Mouse (Mus musculus) heart, embryonic 12.5 days (tissue): Measurements from ENCODE around the gene Ttc9b. TPM values are rescaled to one million over a fixed set of nuclear protein-coding genes. Genes with fewer than 3 reads are reported as not detected.

ENCODE experiments used
- ATAC-seq: fragments of 200-750 bp; cut with Nextera tagmentation; 2 replicates; pipeline ENCODE4 v1.8.0; 2017; ENCODE audit warnings: moderate TSS enrichment, moderate library complexity; ENCODE audit not compliant: insufficient number of reproducible peaks, low FRiP score
- H3K27ac ChIP-seq: fragments of 300-500 bp; sonication (generic); 2 replicates; pipeline ENCODE4 v1.5.1; 2016; ENCODE audit warnings: mild to moderate bottlenecking, moderate library complexity; ENCODE audit not compliant: poor library complexity, severe bottlenecking
- H3K27me3 ChIP-seq: fragments of 300-500 bp; sonication (generic); replicated peaks from 2 replicates; pipeline ENCODE4 v1.6.1; 2016; ENCODE audit warnings: mild to moderate bottlenecking, moderate library complexity
- H3K36me3 ChIP-seq: fragments of 300-500 bp; sonication (generic); 2 replicates; pipeline ENCODE4 v1.6.1; 2016; ENCODE audit warnings: mild to moderate bottlenecking, moderate library complexity
- H3K4me1 ChIP-seq: fragments of 300-500 bp; sonication (generic); replicated peaks from 2 replicates; pipeline ENCODE4 v1.6.1; 2016; ENCODE audit warnings: mild to moderate bottlenecking
- H3K4me2 ChIP-seq: fragments of 300-500 bp; sonication (generic); 2 replicates; pipeline ENCODE4 v1.6.1; 2016; ENCODE audit warnings: mild to moderate bottlenecking, moderate library complexity
- H3K4me3 ChIP-seq: fragments of 300-500 bp; sonication (generic); 2 replicates; pipeline ENCODE4 v1.5.1; 2016; ENCODE audit warnings: mild to moderate bottlenecking
- H3K9ac ChIP-seq: fragments of 300-500 bp; sonication (generic); 2 replicates; pipeline ENCODE4 v1.6.1; 2016; ENCODE audit warnings: mild to moderate bottlenecking, moderate library complexity
- H3K9me3 ChIP-seq: fragments of 300-500 bp; sonication (generic); replicated peaks from 2 replicates; pipeline ENCODE4 v1.6.1; 2016; ENCODE audit warnings: mild to moderate bottlenecking, moderate library complexity
- WGBS: fragments of 180-500 bp; shearing (Covaris S2); methylation state at CpG from one replicate; pipeline ENCODE4 v1.1.7; 2016; 5-methylcytosine and 5-hydroxymethylcytosine counted together
- polyA plus RNA-seq: library from polyadenylated mRNA; unstranded; fragments of >200 nt; fragmentation: Nextera tagmentation; extraction: Ambion mirVana; gene quantifications from 2 replicates; pipeline ENCODE4 v1.2.1, GENCODE M21; 2016

The Ttc9b gene
- polyA plus RNA-seq, 1 experiment from 2014 or later: 0.09 TPM

DNA sequence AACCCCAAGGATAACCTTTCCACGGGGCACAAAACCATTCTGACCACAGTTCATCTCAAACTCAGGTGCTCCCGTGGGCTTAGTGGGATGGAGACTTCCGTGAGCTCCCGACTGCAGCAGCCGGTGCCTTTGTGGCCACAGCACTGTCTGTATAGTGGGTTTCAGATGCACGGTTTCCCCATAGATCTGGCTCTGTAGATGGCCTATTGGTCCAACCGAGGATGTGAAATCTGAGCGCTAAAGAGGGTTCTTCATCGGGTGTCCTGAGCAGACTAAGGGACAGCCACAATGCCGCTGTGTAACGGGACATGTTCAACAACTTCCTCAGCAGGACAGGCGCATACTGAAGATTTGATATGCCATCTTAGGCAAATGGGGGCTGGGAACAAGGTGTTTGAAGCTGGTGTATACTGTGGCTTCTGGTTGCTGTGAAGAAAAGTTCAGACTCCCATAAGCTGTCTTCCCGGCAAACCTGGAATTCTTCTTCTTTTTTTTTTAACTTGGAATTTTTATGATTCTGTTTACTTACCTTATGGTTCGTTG lies 34.6 kb downstream of the Ttc9b start:
- H3K4me3 ChIP-seq: peak overlapping the region; percentile 60
- H3K4me1 ChIP-seq: peaks cover 5% of the 10 kb centered on the region; the same call in 1 of the 2 replicates
- H3K27me3 ChIP-seq: peaks cover 11% of the 10 kb centered on the region
- ATAC-seq: no peak
- no peak overlapping the region for H3K27ac ChIP-seq
- no peaks in the 10 kb centered on the region for H3K36me3 ChIP-seq
- H3K9ac ChIP-seq: peak overlapping the region; percentile 71
- H3K4me2 ChIP-seq: peak overlapping the region; percentile 86
- 38% methylated on average over 14 of the region's 14 CpGs for WGBS
- H3K9me3 ChIP-seq: no peaks in the 10 kb centered on the region

DNA sequence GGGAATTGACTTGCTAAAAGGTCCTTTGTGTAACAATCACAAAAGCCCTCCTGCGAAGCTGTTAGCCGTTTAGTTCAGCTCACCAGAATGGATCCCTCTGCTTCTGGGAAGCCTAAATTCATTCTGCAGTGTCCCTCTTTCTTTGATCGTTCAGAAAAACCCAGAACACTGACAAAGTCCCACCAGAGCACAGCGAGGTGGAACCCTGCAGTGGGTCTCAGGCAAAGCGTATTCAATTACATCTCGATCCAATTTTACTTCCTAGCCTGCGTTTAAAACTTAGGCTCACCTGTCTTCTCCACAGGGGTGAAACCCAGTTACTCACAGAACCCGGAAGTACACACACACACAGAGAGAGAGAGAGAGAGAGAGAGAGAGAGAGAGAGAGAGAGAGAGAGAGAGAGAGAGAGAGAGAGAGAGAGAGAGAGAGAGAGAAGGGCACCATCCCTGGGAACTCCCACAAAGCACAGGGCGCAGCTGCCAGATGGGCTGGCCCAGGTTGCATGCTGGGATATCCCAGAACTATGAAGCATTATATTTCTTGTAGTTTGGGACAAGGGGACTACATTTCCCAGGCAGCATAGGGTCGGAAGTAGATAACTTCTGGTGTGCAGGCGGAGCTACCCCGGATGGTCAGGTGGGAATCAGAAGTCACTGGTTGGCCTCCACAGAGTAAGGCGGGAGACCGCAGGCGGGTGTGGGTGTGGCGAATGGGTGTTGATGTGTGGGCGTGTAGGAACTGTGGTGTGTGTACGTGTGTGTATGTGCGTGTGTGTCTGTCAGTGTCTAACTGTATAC lies 35.3 kb downstream of the Ttc9b start, which contains the start of gene Zfp607b:
Zfp607b (plus strand) TSS at position 526 of the 798 bp plus-strand sequence.
- WGBS: 2% methylated on average over 19 of the region's 19 CpGs
- Histone ChIP-seq H3K4me1 (peaks cover 4% of the 10 kb centered on the region; the same call in 1 of the 2 replicates), H3K4me3 (peak within 1 kb of the TSS; percentile 60), H3K4me2 (peak within 1 kb of the TSS; percentile 86), H3K27me3 (peaks cover 7% of the 10 kb centered on the region), H3K9ac (peak within 1 kb of the TSS; percentile 71), H3K27ac (peak within 1 kb of the TSS; percentile 63), H3K9me3 (no peaks in the 10 kb centered on the region), H3K36me3 (no peaks in the 10 kb centered on the region)
- peak; percentile 99 for ATAC-seq

DNA sequence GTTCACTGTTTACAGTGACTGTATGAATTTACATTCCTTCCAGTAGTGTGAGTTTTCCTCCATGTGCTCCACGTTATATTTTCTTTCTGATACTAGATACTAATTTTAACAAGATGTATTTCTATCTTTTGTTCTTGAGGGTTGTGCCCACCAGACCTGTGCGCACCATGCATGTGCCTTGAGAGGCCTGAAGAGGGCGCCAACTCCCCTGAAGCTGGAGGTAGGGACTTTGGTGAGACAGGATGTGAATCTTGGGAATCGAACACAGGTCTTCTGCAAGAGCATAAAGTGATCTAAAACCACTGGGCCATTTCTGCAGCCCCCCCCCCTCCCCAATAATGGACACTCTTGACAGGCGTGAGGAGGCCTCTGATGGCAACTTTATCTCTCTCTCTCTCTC lies 37.4 kb downstream of the Ttc9b start:
- H3K27ac ChIP-seq: no peak overlapping the region
- no peak overlapping the region for H3K9ac ChIP-seq
- no peaks in the 10 kb centered on the region for H3K9me3 ChIP-seq
- H3K4me1 ChIP-seq: peaks cover 4% of the 10 kb centered on the region; the same call in 1 of the 2 replicates
- H3K36me3 ChIP-seq: no peaks in the 10 kb centered on the region
- no peaks in the 10 kb centered on the region for H3K27me3 ChIP-seq
- H3K4me3 ChIP-seq: no peak overlapping the region
- ATAC-seq: no peak
- 31% methylated on average over 5 of the region's 5 CpGs for WGBS
- no peak overlapping the region for H3K4me2 ChIP-seq

DNA sequence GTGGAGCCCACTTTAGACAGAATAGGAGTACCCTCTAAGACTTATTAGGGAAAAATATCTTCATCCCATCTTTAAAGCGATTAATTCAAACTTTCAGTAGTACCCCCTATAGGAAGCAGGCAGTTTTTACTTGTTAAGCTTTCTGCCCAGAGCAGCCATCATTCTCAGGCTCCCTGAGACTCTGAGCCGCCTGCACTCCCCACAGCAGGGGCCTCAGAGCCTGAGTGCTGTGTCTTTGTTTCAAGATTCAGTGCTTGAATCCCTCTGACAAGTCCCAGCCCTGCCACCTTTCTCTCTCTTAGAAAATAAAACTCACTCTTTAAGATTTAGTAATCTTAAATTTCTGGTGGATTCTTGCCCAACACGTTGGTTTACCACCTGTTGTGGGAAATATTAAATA lies 43.0 kb downstream of the Ttc9b start:
- H3K4me3 ChIP-seq: no peak overlapping the region
- no peak overlapping the region for H3K27ac ChIP-seq
- WGBS: 45% methylated on average over 3 of the region's 3 CpGs
- no peak for ATAC-seq
- H3K4me1 ChIP-seq: no peaks in the 10 kb centered on the region
- H3K9ac ChIP-seq: no peak overlapping the region
- H3K36me3 ChIP-seq: no peaks in the 10 kb centered on the region
- no peaks in the 10 kb centered on the region for H3K27me3 ChIP-seq
- H3K9me3 ChIP-seq: no peaks in the 10 kb centered on the region
- no peak overlapping the region for H3K4me2 ChIP-seq

Other genes with a start within 250 kb of the Ttc9b start
- gene Sptbn4, start 206.2 kb upstream of the Ttc9b start, polyA plus RNA-seq: 0.26 TPM in 2 replicates
- 68.4 and 82.4 TPM in 2 replicates for gene Blvrb, start 205.9 kb upstream of the Ttc9b start, polyA plus RNA-seq
- 22.8 and 23.3 TPM in 2 replicates for gene Sertad3, start 180.1 kb upstream of the Ttc9b start, polyA plus RNA-seq
- 35.3 and 35.9 TPM in 2 replicates for gene Sertad1, start 167.0 kb upstream of the Ttc9b start, polyA plus RNA-seq
- 3.3 and 3.5 TPM in 2 replicates for gene Prx, start 154.6 kb upstream of the Ttc9b start, polyA plus RNA-seq
- gene Hipk4, start 130.6 kb upstream of the Ttc9b start, polyA plus RNA-seq: 0.31 and 0.39 TPM in 2 replicates
- 59.5 and 63.4 TPM in 2 replicates for gene Pld3, start 100.7 kb upstream of the Ttc9b start, polyA plus RNA-seq
- gene 2310022A10Rik, start 100.7 kb upstream of the Ttc9b start, polyA plus RNA-seq: 36.4 and 37.4 TPM in 2 replicates
- 85.0 and 89.4 TPM in 2 replicates for gene Akt2, start 62.4 kb upstream of the Ttc9b start, polyA plus RNA-seq
- 8.8 and 9.8 TPM in 2 replicates for gene Map3k10, start 20.7 kb downstream of the Ttc9b start, polyA plus RNA-seq
- 1.7 and 2.8 TPM in 2 replicates for gene Zfp607b, start 35.4 kb downstream of the Ttc9b start, polyA plus RNA-seq
- gene Zfp60, start 77.5 kb downstream of the Ttc9b start, polyA plus RNA-seq: 20.2 TPM in 2 replicates
- gene Zfp626, start 153.3 kb downstream of the Ttc9b start, polyA plus RNA-seq: 1.3 and 1.4 TPM in 2 replicates
- gene Zfp59, start 184.7 kb downstream of the Ttc9b start, polyA plus RNA-seq: 5.6 and 6.6 TPM in 2 replicates
- 3.7 and 4.4 TPM in 2 replicates for gene Zfp607a, start 203.6 kb downstream of the Ttc9b start, polyA plus RNA-seq